Mouse (Mus musculus) retina, adult 2 months (tissue): ENCODE results near the gene Heatr3.

Experiments
- DNase-seq: peaks from one replicate; pipeline ENCODE4 v3.0.0-alpha.2; 2012; ENCODE audit warnings: low read depth, low spot score

The Heatr3 gene

DNA sequence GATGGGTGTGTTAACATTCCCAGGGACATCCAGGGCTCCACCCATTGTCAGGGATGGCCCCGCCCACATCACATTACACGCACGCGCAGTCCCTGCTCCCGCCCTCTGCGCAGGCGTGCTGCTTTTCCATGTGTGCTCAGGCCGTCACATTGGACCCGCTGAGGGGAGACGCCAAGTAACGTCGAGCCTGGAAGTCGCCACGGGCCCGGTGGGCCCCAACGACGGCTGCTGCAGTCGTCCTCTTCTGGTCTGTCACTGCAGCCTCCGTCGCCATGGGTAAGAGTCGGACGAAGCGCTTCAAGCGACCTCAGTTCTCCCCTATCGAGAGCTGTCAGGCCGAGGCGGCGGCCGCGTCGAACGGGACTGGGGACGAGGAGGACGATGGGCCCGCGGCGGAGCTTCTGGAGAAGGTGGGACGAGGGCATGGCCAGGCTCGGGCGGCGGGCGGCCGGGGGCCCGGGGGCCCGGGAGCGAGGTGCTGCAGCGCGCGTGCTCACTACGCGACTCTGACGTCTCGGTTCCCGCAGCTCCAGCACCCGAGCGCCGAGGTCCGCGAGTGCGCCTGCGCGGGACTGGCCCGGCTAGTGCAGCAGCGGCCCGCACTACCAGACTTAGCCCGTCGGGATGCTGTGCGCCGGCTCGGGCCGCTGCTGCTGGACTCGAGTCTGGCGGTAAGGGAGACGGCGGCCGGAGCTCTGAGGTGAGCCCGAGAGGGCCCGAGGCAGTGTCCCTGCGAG is at the start of gene Heatr3:
Gene Heatr3, plus strand, starts transcription at position 108 of the 737 bp plus-strand sequence.
- DNase-seq = peak; percentile 81

DNA sequence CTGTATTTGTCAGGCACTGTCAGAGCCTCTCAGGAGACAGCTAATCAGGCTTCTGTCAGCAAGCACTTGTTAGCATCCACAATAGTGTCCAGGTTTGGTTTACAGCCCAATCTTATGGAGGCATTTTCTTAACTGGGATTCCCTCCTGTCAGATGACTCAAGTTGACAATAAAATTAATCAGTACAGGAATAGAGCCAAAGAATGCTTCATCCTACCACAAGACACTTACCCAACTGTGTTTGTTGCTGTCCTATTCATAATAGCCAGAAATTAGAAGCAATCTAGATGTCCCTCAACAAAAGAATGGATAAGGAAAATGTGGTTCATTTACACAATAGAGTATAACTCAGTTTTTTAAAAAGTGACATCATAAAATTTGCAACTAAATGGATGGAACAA is 49.6 kb upstream of the Heatr3 start:
- no peak for DNase-seq

- DNase-seq = no peak
Measured at GRCm38 (mm10) chr8:88091661-88092060, 46.0 kb upstream of the Heatr3 start.

- DNase-seq = no peak
Measured at GRCm38 (mm10) chr8:88093367-88093766, 44.3 kb upstream of the Heatr3 start.

DNA sequence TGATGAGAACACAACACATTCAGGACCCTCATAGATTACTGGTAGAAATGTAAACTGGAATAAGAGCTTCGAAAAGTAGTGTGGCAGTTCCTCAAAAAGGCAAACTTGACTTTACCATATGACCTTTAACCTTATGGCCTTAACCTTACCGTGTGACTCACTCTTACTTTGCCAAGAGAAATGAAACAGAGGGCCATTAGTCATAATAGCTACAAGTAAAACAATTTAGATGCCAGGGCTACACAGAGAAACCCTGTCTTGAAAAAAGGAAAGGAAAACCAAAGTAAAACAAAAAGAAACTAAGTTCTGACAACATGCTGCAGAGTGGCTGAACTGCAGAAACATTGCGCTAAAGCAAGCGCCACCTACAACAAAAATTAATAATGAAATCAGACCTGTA is 38.8 kb upstream of the Heatr3 start:
- no peak for DNase-seq

DNA sequence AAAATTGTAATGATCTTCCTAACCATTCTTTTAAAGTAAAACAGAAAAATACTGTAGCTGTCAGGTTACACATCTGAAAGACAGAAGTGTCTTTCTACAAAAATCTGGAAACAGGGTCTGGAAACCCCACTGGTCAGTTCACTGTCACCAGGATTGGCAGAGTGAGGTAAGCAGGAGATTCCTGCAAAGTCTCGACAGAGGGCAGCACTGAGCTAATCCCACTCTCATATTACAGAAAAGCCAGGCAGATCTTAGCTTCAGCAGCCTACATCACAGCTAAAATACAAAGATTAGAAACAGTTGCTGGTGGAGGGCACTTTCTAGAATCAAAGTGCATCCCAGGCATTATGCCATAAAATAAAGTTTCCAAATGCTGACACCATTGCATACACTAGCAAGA is 38.1 kb upstream of the Heatr3 start:
- peak; percentile 57 for DNase-seq

GRCm38 (mm10) chr8:88109241-88109640 is 28.4 kb upstream of the Heatr3 start:
- DNase-seq = no peak

GRCm38 (mm10) chr8:88118456-88119036 is 19.1 kb upstream of the Heatr3 start, which contains the start of gene Cnep1r1:
Gene Cnep1r1 (plus strand): TSS chr8:88118769.
- peak; percentile 98 for DNase-seq

- no peak for DNase-seq
Measured at GRCm38 (mm10) chr8:88119076-88119475, 18.6 kb upstream of the Heatr3 start.

GRCm38 (mm10) chr8:88124850-88125249 is 12.8 kb upstream of the Heatr3 start:
- DNase-seq = no peak

- no peak for DNase-seq
Measured at GRCm38 (mm10) chr8:88129397-88129796, 8.3 kb upstream of the Heatr3 start.

- DNase-seq = no peak
Measured at GRCm38 (mm10) chr8:88130754-88131317, 6.8 kb upstream of the Heatr3 start.

- no peak for DNase-seq
Measured at GRCm38 (mm10) chr8:88139256-88139655, 1.6 kb downstream of the Heatr3 start.

DNA sequence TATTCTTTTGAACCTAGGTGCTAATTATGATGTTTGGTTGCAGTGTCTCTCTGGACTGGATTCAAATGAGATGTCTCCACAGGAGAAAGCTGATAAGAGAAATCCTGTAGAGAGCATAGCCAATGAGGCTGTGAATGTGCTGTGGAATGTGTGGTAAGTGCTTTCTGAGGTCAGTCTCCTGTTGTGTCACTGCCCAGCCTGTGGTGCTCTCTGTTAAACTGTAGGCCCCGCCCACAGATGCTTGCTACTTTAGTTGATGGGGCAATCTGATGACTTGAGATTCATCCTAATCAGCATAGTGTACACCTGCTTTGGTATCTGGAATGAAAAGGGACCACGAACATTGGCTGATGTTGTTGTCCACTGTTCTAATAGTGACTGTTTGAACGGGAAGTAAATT is 4.0 kb downstream of the Heatr3 start:
- DNase-seq = no peak

- no peak for DNase-seq
Measured at GRCm38 (mm10) chr8:88144041-88144440, 6.4 kb downstream of the Heatr3 start.

DNA sequence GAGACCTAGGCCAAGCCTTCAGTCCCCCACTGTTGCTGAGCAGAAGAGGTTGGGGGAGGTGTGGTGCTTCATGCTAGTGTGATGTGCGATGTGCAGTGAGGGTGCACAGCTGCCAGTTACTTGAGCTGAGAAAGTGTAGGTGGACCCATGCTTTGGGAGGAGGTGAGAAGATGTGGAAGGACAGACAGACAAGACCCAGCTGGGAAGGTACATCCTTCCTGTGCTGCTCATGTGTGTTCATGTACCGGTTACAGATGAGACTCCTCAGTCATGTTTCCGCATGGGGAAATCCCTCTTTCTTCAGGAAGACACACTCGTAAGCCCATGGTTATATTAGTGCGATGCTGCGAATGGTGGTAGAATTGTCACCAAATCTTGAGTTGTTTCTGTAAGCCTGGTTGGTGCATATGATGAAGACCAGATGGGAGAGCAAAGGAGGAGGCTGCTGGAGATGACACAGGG is 13.3 kb downstream of the Heatr3 start:
- DNase-seq = no peak

GRCm38 (mm10) chr8:88160237-88160995 is 22.8 kb downstream of the Heatr3 start:
- no peak for DNase-seq

DNA sequence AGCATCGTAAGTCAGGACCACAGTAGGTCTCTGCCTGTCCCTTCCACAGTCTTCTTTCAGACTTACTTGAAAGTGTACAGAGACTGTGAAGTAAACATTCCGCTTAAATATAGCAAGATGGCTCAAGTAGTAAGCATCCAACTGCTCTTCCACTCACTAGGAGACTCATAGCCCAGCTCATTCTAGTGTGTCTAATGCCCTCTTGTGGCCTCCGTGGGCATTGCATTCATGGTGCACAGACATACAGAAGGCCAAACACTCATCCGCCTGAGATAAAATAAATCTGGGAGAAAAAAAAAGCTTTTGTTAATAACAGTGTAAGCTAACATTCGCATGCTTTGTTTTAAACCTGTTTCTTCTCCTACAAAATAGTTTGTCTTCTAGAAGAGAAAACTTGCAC is 23.8 kb downstream of the Heatr3 start:
- DNase-seq = peak; percentile 40

DNA sequence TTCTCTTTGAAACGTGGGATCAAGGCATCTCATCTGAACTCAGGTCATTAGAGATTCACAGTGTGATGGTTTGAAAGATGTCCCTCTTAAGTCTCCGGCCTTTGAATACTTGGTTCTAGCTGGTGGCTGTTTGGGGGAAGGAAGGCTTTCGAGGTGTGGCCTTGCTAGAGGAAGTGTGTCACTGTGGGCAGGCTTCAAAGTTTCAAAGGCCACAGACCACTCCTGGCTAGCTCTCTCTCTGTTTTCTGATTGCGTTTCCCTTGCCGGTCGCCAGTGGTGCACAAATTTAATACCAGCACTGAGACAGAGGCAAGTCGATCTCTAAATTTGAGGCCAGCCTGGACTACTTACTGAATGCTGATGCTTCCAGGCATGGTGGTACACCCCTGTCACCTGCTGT is 37.6 kb downstream of the Heatr3 start:
- no peak for DNase-seq

GRCm38 (mm10) chr8:88177291-88177690 is 39.6 kb downstream of the Heatr3 start:
- no peak for DNase-seq

DNA sequence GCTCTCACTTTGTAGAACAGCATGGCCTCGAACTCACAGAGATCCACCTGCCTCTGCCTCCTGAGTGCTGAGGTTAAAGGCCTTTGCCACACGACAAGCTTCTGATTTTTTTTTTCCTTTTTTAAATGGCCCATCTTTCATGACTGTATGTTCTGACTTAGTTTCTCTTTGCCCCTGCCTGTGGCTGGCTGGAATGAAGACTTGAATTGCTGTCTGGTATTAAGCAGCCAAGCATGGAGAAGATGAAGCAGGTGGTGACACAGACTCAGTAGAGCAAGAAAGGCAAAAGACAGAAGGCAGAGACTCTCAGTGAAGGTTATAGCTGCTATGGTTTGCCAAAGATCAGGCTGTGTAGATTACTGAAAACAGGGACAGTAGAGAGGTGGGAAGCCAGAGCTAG is 45.5 kb downstream of the Heatr3 start:
- DNase-seq = no peak

- DNase-seq = no peak
Measured at GRCm38 (mm10) chr8:88184914-88185313, 47.3 kb downstream of the Heatr3 start.
